ENCODE assay signal across 24 mouse cellular contexts in the genomic region with DNA sequence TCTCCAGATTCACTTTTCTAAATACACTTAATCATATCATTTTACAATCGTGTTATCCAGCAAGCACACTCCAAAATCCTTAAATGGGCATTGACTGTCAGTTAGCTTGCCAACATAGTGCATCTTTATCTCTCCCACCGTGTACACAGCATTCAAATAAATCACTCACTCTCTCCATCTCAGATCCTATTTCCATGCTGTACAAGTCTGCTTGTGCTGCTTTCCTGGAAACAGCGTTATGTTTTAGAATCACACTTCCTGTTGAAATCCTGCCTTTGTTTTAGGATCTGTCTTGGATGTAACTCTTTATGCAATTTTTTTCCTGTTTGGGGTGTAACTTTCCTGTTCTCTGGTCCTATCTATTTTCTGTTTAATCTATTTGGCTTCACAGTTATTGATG.
"Had no signal": no experiment of that assay in that cellular context is flagged by ENCODE, and none has a peak within 500 bp of the region (broad histone marks: within the 10 kb centered on the region; RNA-seq: fewer than 3 reads in every experiment).

No protein-coding gene starts in this region.

- DNase-seq: gastrocnemius, adult 2 months; gastrocnemius, postnatal 10 days; gastrocnemius, postnatal 25 days; heart, postnatal 10 days; heart, postnatal 4 days; kidney, adult 11 months; kidney, adult 2 months; kidney, adult 9 months; kidney, postnatal 14 days; kidney, postnatal 4 days had no signal

- H3K4me2 ChIP-seq: heart, embryonic 12.5 days; hindbrain, embryonic 12.5 days; hindbrain, embryonic 14.5 days; kidney, embryonic 15.5 days; limb, embryonic 12.5 days had no signal

- H3K36me3 ChIP-seq: heart, embryonic 10.5 days; heart, embryonic 12.5 days; hindbrain, embryonic 10.5 days; hindbrain, embryonic 12.5 days; kidney, embryonic 15.5 days; limb, embryonic 10.5 days; limb, embryonic 12.5 days had no signal

- ATAC-seq: forebrain, embryonic 16.5 days; hindbrain, embryonic 16.5 days; intestine, embryonic 16.5 days had no signal

- H3K4me3 ChIP-seq: gastrocnemius, adult 2 months; heart, embryonic 10.5 days; heart, embryonic 12.5 days; hindbrain, embryonic 10.5 days; hindbrain, embryonic 12.5 days; kidney, embryonic 15.5 days; layer of hippocampus, adult 2 months; left cerebral cortex, adult 2 months; limb, embryonic 10.5 days; limb, embryonic 12.5 days had no signal

- H3K9ac ChIP-seq: heart, embryonic 12.5 days; hindbrain, embryonic 12.5 days; hindbrain, embryonic 14.5 days; kidney, embryonic 15.5 days; limb, embryonic 12.5 days had no signal

- H3K9me3 ChIP-seq: heart, embryonic 10.5 days; hindbrain, embryonic 10.5 days; kidney, embryonic 15.5 days; limb, embryonic 10.5 days; limb, embryonic 12.5 days had no signal

- H3K4me1 ChIP-seq: heart, embryonic 10.5 days; hindbrain, embryonic 10.5 days; hindbrain, embryonic 12.5 days; kidney, embryonic 15.5 days; limb, embryonic 10.5 days; limb, embryonic 12.5 days had no signal

- H3K27ac ChIP-seq: gastrocnemius, adult 2 months; heart, embryonic 10.5 days; hindbrain, embryonic 10.5 days; hindbrain, embryonic 12.5 days; hindbrain, embryonic 14.5 days; kidney, embryonic 15.5 days; kidney, postnatal 0 days; layer of hippocampus, adult 2 months; left cerebral cortex, adult 2 months; limb, embryonic 10.5 days; limb, embryonic 12.5 days had no signal

- H3K27me3 ChIP-seq: heart, embryonic 12.5 days; hindbrain, embryonic 12.5 days; kidney, embryonic 15.5 days; limb, embryonic 12.5 days had no signal
